Mouse (Mus musculus): Measurements from ENCODE around the gene Gm26657.

Gene Gm26657

GRCm38 (mm10) chr4:56740020-56740485 is at the start of gene Gm26657:
Gene Gm26657 (plus strand): TSS chr4:56740070.
- no peak for DNase-seq (ENCODE audit: inconsistent ontology term)

DNA sequence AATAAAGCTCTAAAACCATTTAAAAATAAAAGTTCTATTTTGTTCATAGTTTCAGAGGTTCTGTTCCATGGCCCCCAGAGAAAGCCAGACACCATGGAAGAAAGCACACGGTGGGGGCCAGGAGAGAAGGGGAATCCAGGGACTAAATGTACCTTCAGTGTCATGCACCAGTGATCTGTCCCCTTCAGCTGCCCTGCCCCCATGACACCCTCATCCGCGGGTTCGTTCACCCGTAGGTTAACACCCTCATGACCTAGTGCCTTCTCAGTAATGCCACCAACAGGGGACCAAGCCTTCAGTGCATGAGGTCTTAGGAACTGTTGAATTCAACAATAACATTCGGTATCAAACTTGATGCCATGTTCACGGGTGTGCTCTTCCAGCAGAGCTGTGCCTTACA is 43.5 kb upstream of the Gm26657 start:
- DNase-seq (ENCODE audit: inconsistent ontology term): no peak

DNA sequence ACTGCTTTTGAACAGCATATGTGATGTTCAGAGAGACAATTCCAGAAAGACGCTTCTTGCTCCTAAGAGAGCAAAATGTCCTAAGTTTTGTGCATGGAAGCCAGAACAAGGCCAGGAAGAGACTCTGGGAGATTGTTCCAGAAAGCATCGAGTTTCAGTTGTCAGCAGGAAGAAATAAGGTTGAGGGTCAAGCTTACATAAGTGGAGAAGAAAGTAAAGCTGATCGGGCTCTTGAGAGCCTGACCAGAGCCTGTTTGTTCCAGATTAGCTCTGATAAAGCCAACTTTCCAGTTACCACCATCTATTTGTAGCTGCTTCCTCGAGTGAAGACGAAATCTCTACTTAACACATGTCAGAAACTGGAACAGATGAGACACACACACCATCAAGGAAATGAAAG is 41.2 kb upstream of the Gm26657 start:
- no peak for DNase-seq (ENCODE audit: inconsistent ontology term)

GRCm38 (mm10) chr4:56702234-56702633 is 37.6 kb upstream of the Gm26657 start:
- peak; percentile 51 for DNase-seq (ENCODE audit: inconsistent ontology term)

- no peak for DNase-seq (ENCODE audit: inconsistent ontology term)
Observed at GRCm38 (mm10) chr4:56713155-56713554, 26.7 kb upstream of the Gm26657 start.

GRCm38 (mm10) chr4:56716801-56717200 is 23.1 kb upstream of the Gm26657 start:
- DNase-seq (ENCODE audit: inconsistent ontology term): no peak

- no peak for DNase-seq (ENCODE audit: inconsistent ontology term)
Observed at GRCm38 (mm10) chr4:56717932-56718331, 21.9 kb upstream of the Gm26657 start.

DNA sequence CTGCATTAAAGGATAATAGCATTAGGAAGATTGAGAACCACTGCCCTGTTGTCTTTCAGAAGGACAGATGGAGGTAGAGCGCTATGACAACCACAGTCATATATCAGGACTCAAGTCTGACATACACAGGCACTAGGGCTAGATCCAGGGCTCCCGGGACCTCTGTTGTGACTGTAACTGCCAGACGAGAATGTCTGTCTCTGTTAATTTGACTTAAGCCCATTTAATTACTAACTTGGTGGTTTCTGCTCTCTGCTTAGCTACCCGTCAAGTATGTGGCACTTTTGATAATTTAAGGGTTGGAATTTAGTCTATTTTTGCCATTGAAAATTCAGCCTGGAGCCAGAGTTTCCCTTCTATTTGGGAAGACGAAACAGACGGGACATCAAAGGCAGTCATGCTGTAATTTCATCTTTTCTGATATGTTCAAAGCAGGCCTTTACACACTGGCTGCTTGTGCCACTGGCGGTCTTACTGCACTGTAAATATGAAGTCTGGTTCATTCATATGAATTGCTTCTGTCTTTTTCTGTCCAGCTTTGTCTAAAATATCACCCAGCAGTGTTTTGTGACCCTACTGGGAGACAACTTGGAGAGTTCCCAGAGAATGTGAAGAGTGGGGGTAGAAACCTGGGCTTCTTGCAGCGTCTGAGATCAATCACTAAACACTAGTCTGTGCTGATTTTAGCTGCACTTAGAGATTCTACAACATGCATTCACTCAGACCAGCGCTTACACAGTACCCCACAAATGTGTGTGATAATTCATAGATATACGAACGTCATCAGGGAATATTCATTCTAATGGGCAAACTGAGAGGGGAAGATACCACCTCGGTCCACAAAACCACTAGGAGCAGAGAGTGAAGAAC is 21.1 kb upstream of the Gm26657 start:
- DNase-seq (ENCODE audit: inconsistent ontology term): peak; percentile 60

DNA sequence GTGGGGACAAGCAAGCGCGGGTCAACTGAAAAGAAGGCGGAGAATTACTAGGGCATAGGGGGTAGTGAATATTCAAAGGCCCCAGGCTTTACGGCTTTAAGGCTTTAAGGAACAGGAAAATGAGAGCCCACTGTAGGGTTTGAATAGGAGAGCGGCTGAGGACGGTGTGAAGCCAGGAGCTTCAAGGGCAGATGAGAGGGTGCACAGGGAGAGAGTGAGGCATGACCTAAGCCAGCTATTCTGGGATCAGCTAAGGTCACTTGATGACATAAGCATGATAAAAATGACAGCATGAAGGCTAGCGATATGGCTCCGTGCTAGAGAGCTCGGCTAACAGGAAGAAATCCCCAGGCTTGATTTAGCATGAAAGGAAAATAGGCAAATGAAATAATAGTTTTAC is 20.4 kb upstream of the Gm26657 start:
- no peak for DNase-seq (ENCODE audit: inconsistent ontology term)

GRCm38 (mm10) chr4:56720403-56720802 is 19.5 kb upstream of the Gm26657 start:
- DNase-seq (ENCODE audit: inconsistent ontology term): no peak

DNA sequence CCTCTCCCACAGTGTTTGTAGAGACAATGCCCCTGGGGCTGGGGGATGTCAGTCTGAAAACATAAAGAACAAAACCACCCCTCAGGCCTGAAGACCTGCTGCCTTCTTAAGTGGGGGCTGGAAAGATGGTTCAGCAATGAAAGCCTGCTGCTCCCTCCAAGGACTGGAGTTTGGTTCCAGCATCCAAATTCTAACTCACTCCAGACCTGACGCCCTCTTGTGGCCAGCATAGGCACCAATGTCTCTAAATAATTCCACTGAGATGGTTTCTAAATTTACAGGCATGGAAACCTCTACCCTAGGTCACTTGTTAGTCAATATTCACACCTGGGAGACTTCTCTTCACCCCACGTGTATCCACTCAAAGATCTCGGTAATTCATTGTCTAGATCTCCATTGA is 18.4 kb upstream of the Gm26657 start:
- DNase-seq (ENCODE audit: inconsistent ontology term): no peak

- DNase-seq (ENCODE audit: inconsistent ontology term): no peak
Observed at GRCm38 (mm10) chr4:56722346-56722745, 17.5 kb upstream of the Gm26657 start.

GRCm38 (mm10) chr4:56723237-56723636 is 16.6 kb upstream of the Gm26657 start:
- no peak for DNase-seq (ENCODE audit: inconsistent ontology term)

DNA sequence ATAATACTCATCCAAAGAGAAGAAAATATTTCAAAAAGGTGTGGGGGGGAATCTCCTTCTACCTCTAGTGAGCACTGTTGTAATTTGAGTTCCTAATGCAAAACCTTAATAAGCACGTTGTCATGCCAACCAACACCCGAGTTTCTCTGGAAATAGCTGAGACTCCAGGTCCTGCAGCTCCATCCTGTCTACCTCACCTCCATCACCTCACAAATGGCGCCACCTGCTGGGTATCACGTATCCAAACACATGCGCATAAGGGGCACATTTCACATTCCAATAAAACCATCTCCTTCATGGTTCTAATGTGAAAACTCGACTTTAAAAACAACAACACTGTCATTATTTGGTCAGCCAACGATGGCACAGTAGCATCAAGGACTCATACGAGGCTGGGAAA is 14.0 kb upstream of the Gm26657 start:
- DNase-seq (ENCODE audit: inconsistent ontology term): no peak

DNA sequence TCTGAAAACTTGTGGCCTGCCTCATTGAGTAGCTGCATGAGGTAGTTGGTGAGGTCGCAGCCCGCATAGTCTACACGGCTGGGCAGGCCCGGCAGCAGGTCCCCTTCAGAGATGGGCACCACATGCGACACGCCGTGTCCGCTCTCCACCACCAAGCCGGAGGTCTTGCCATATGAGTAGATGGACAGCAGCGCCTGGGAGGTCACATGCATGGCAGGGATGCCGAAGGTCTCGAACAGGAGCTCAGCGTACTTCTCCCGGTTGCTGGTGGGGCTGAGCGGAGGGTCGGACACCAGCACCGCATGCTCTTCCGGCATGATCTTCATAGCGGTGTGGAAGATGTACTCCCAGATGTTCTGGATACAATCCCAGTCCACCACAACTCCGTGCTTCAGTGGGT is 741 bp downstream of the Gm26657 start:
- no peak for DNase-seq (ENCODE audit: inconsistent ontology term)

DNA sequence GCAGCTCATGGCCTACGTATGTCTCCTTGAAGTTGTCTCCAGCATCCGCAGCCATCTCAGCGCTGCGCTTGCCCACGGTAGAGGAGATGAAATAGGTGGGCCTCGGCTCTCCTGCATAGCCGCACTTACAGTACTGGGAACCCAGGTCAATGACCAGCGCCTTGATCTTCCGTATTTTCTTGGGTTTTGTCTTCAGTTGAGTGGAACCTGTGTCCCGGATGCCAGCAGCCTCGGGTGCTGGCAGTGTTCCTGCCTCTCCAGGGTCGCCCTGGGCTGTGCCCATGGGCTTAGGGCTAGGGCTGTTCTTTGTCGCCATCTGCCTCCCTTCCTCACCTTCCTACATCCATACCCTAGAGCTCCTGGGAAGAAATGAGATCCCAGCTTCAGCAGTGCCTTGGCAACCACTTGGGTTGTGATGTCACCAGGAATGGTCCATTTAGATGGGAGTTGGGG is 1.2 kb downstream of the Gm26657 start, which contains the start of gene Actl7b:
TSS of gene Actl7b (minus strand) at position 403 of the 453 bp plus-strand sequence.
- no peak for DNase-seq (ENCODE audit: inconsistent ontology term)

DNA sequence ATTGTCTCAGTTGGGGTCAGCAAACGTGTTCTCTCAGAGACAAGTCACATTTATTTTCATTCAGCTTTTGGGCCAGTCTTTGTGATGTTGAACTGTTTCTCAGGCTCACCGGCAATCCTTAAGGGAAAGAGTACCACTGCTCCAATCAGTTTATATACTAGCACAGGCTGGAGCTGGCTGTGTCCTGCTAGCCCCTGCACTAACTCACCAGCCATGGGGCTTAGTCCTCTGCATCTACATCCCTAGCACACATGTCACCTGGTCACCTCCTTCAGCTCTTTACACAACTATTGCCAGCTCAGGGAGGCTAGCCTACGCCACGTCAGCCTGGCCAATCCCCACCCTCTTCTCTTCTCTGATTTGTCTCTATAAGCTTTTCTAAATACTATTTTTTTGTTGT is 2.8 kb downstream of the Gm26657 start:
- no peak for DNase-seq (ENCODE audit: inconsistent ontology term)

- DNase-seq (ENCODE audit: inconsistent ontology term): no peak
Observed at GRCm38 (mm10) chr4:56743363-56744195, 3.7 kb downstream of the Gm26657 start, which contains the start of gene Actl7a. Gene Actl7a (plus strand): TSS chr4:56743413.

GRCm38 (mm10) chr4:56746345-56746744 is 6.5 kb downstream of the Gm26657 start:
- no peak for DNase-seq (ENCODE audit: inconsistent ontology term)

DNA sequence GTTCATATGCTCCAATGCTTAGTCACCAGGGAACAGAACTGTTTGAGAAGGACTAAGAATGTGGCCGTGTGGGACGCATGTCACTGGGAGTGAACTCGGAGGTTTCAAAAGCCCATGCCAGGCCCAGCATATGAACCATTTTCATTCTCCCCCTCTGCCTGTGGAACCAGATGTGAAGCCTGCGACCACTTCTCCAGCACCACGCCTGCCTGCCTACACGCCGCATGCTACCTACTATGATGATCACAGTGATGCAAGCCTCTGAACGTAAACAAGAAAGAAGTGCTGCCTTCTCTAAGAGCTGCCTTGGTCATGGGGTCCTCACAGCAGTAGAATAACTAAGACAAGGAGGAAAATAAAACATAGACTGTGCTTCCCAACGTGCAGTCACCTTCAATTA is 7.6 kb downstream of the Gm26657 start:
- DNase-seq (ENCODE audit: inconsistent ontology term): no peak

- no peak for DNase-seq (ENCODE audit: inconsistent ontology term)
Observed at GRCm38 (mm10) chr4:56756021-56756420, 16.2 kb downstream of the Gm26657 start.

DNA sequence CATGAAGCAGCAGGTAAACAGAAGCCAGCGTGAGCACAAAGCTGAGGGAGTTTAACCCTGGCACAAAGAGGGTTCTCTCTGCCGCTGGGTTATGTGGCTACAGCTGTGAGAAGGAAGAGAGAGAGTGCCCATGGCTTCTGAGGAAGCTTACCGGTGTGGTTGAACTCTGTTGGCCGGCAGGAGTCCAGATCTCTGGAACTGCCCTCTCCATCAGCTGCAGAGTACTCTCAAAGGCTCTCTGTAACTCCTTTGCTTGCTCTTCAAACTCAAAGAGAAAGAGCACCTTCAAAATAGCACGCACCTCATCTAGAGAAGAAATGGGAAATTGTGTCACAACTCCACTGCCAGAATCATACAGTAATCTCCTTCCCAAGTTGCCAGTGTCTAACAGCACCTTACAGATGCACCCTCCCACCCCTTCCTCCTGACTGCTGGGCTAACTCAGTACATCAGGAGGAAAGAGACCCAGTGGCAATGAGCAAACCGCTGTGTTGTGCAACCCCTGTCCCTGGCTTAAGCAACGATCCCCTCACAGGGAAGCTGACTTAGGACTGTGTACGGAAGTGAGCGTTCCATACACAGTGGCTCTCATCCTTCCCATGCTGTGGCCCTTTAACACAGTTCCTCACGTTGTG is 17.2 kb downstream of the Gm26657 start:
- no peak for DNase-seq (ENCODE audit: inconsistent ontology term)
